Mouse (Mus musculus) testis, adult 2 months (tissue): ENCODE data around the gene Fmo2. TPM values are rescaled to one million over a fixed set of nuclear protein-coding genes. Genes with fewer than 3 reads are reported as not detected.

Experiments used
- H3K27ac ChIP-seq: fragments of 200-500 bp; 2 replicates; pipeline ENCODE4 v1.5.1; 2012; ENCODE audit warnings: low read depth, low read length; ENCODE audit not compliant: control insufficient read depth, insufficient read depth
- H3K27me3 ChIP-seq: fragments of 200-500 bp; 2 replicates; pipeline ENCODE4 v1.6.1; 2012; ENCODE audit warnings: mild to moderate bottlenecking, low read length, moderate library complexity; ENCODE audit not compliant: control insufficient read depth, insufficient read depth
- H3K36me3 ChIP-seq: fragments of 200-500 bp; 2 replicates; pipeline ENCODE4 v1.6.1; 2012; ENCODE audit warnings: mild to moderate bottlenecking, low read length; ENCODE audit not compliant: control insufficient read depth, insufficient read depth
- H3K4me1 ChIP-seq: fragments of 200-500 bp; 2 replicates; pipeline ENCODE4 v1.6.1; 2012; ENCODE audit warnings: low read length; ENCODE audit not compliant: control insufficient read depth, insufficient read depth
- H3K4me3 ChIP-seq: fragments of 200-500 bp; 2 replicates; pipeline ENCODE4 v1.5.1; 2012; ENCODE audit warnings: low read depth, mild to moderate bottlenecking, low read length, moderate library complexity, mixed read lengths; ENCODE audit not compliant: control insufficient read depth
- CTCF ChIP-seq: fragments of 200-500 bp; IDR thresholded peaks from 2 replicates; pipeline ENCODE4 v1.5.1; 2012; ENCODE audit warnings: low read depth, mild to moderate bottlenecking, inconsistent platforms, low read length, moderate library complexity; ENCODE audit not compliant: control insufficient read depth, insufficient read depth, insufficient replicate concordance
- POLR2A ChIP-seq: fragments of 200-500 bp; IDR thresholded peaks from 2 replicates; pipeline ENCODE4 v1.6.1; 2012; ENCODE audit warnings: low read depth, mild to moderate bottlenecking, inconsistent platforms, low read length, moderate library complexity; ENCODE audit not compliant: control insufficient read depth
- polyA plus RNA-seq: library from polyadenylated mRNA; depleted of rRNA; stranded (reverse); fragments of >200 nt; gene quantifications from 2 replicates; pipeline ENCODE4 v1.2.3, GENCODE M21; 2012; rRNA removed

Gene Fmo2
- polyA plus RNA-seq, 1 experiment = 2.1 TPM

- Histone ChIP-seq H3K36me3 (no peaks in the 10 kb centered on the region), H3K4me3 (no peak overlapping the region), H3K4me1 (0 out of 2 replicates have a peak, but pooled peaks cover 2% of the 10 kb centered on the region), H3K27ac (no peak overlapping the region), H3K27me3 (no peaks in the 10 kb centered on the region)
- no peak for TF ChIP-seq CTCF
- TF ChIP-seq POLR2A = no peak
Measured at GRCm38 (mm10) chr1:162834342-162834741, 64.2 kb downstream of the Fmo2 start.

- no peaks in the 10 kb centered on the region for H3K27me3 ChIP-seq
- H3K36me3 ChIP-seq = no peaks in the 10 kb centered on the region
- 0 out of 2 replicates have a peak, but pooled peaks cover 2% of the 10 kb centered on the region for H3K4me1 ChIP-seq
- TF ChIP-seq CTCF (no peak), POLR2A (no peak)
- no peak overlapping the region for H3K4me3 ChIP-seq
- no peak overlapping the region for H3K27ac ChIP-seq
Measured at GRCm38 (mm10) chr1:162832574-162832953, 66.0 kb downstream of the Fmo2 start.

DNA sequence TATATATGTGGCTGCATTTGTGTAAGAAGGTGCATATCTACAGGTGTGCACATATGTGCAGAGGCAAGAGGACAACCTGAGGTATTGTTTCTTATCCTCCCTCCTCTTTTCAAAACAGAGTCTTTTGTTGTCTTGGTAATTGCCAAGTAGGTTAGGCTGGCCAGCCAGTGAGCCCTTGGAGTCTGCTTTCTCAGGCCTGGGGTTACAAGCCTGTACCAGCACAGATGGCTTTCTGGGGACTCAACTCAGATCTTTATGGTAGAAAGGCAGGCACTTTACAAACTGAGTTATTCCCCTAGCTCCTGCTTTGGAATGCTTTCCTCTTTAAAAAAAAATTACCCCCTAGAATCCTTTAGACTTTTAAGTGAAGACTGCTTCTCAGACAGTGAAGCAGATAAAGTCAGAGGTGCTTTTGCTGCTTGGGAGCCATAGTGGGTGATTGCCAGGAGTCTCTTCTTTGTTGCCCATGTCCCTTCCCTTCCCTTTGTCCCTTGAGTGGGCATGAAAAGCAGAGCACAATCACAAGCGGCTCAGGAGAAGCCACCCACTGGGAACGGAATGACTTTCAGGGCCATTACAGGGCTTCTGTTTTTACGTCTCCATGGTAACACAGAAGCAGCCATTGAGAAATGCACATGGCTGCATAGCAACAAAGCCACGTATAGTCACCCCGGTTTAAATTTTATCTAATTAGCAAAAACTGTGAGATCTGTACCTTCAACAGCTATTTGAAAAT is 66.5 kb downstream of the Fmo2 start:
- TF ChIP-seq CTCF (no peak), POLR2A (no peak)
- H3K4me3 ChIP-seq = no peak overlapping the region
- no peak overlapping the region for H3K27ac ChIP-seq
- H3K36me3 ChIP-seq = no peaks in the 10 kb centered on the region
- 0 out of 2 replicates have a peak, but pooled peaks cover 2% of the 10 kb centered on the region for H3K4me1 ChIP-seq
- no peaks in the 10 kb centered on the region for H3K27me3 ChIP-seq

Other genes starting within 250 kb of the Fmo2 start
- 1.1 and 1.4 TPM in 2 replicates for gene Myocos, start 240.5 kb downstream of the Fmo2 start, polyA plus RNA-seq
- 17.2 and 21.8 TPM in 2 replicates for gene Prrc2c, start 158.2 kb downstream of the Fmo2 start, polyA plus RNA-seq
- gene Fmo4, start 84.8 kb downstream of the Fmo2 start, polyA plus RNA-seq = 0.20 and 0.44 TPM in 2 replicates
- gene Fmo1, start 32.1 kb downstream of the Fmo2 start, polyA plus RNA-seq = 2.9 TPM in 2 replicates
- gene Fmo6, start 38.8 kb upstream of the Fmo2 start, polyA plus RNA-seq = 0.11 TPM in 2 replicates
- 0.10 and 0.41 TPM in 2 replicates for gene Fmo3, start 85.8 kb upstream of the Fmo2 start, polyA plus RNA-seq
- 8.3 and 10.5 TPM in 2 replicates for gene Mroh9, start 186.9 kb upstream of the Fmo2 start, polyA plus RNA-seq